Mouse (Mus musculus) activated CD4-positive, CD25-positive, alpha-beta regulatory T cell, adult 9 weeks (primary cell): Measurements from ENCODE around the gene P2rx3. TPM values are rescaled to one million over a fixed set of nuclear protein-coding genes. Genes with fewer than 3 reads are reported as not detected.

Experiments used
- polyA plus RNA-seq: library from polyadenylated mRNA; unstranded; fragments of 100-300 nt; shearing (Covaris generic); gene quantifications from one replicate; pipeline ENCODE4 v1.2.1, GENCODE M21; 2017

P2rx3 gene
- polyA plus RNA-seq = not detected

GRCm38 (mm10) chr2:85037047-85038026 is at the start of gene P2rx3, which contains the start of gene Ssrp1:
Gene P2rx3 (minus strand): TSS chr2:85037462.
Gene Ssrp1 (plus strand): TSS chr2:85037234.

GRCm38 (mm10) chr2:85047596-85048167 is 10.4 kb upstream of the P2rx3 start, which contains the start of gene Tnks1bp1:
Gene Tnks1bp1 (plus strand): TSS chr2:85048022.

DNA sequence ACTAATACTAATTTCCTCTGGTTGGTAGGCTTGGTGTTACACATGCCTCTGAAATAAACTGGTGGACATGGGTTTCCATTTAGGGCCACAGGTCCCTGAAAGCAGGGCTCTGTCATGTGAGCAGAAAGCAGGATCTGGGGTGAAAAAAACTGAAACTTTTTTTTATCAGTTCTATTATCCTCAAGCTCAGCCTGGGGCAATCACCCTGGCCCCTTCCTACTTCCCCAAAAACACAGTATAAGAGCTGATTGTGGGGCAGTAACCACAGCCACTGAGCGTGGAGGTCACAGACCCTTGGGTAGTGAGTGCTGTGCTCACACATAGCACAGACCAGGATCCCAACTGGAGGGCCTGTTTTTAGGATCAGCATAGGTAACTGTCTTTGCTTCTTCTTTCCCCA is 49.3 kb downstream of the P2rx3 start, which contains the start of gene Prg3:
TSS of gene Prg3 (plus strand) at position 286 of the 400 bp plus-strand sequence.

GRCm38 (mm10) chr2:84980188-84980587 is 57.1 kb downstream of the P2rx3 start, which contains the start of gene Prg2:
Gene Prg2 (plus strand): TSS chr2:84980461.

Other genes with a start within 250 kb of the P2rx3 start
- 77.5 TPM for gene Ube2l6, start 238.6 kb downstream of the P2rx3 start, polyA plus RNA-seq
- gene Smtnl1, start 214.8 kb downstream of the P2rx3 start, polyA plus RNA-seq = not detected
- 34.2 TPM for gene Timm10, start 210.5 kb downstream of the P2rx3 start, polyA plus RNA-seq
- 12.3 TPM for gene Slc43a1, start 198.6 kb downstream of the P2rx3 start, polyA plus RNA-seq
- gene Rtn4rl2, start 150.8 kb downstream of the P2rx3 start, polyA plus RNA-seq = not detected
- gene Slc43a3, start 100.9 kb downstream of the P2rx3 start, polyA plus RNA-seq = 14.3 TPM
- gene Prg2, start 57.0 kb downstream of the P2rx3 start, polyA plus RNA-seq = not detected
- gene Prg3, start 49.2 kb downstream of the P2rx3 start, polyA plus RNA-seq = not detected
- 229 TPM for gene Ssrp1, start 228 bp downstream of the P2rx3 start, polyA plus RNA-seq
- 19.2 TPM for gene Tnks1bp1, start 10.6 kb upstream of the P2rx3 start, polyA plus RNA-seq
- gene Aplnr, start 98.8 kb upstream of the P2rx3 start, polyA plus RNA-seq = not detected
- gene Lrrc55, start 159.7 kb upstream of the P2rx3 start, polyA plus RNA-seq = not detected